Mouse (Mus musculus) gastrocnemius, postnatal 36 days (tissue): ENCODE measurements around the gene Iltifb. TPM values are rescaled to one million over a fixed set of nuclear protein-coding genes. Genes with fewer than 3 reads are reported as not detected.
"Not testable (repeated sequence)": the region's sequence is repeated elsewhere in the genome, so short reads cannot be mapped to it uniquely, and the experiment has no call there.

Source experiments
- DNase-seq, 2 experiments: peaks; one replicate each; pipeline ENCODE4 v3.0.0; 2022
- intact Hi-C: fragments of 180-260 bp; cut with DNase I; formaldehyde crosslinking; loops from one replicate; pipeline ENCODE4 v1.15.1; 2025
- long read RNA-seq, 2 experiments: library from polyadenylated mRNA; stranded (forward); transcript quantifications; one replicate each; pipeline ENCODE4 v2.0.0; 2021
- total RNA-seq, 2 experiments: library from RNA; stranded (reverse); gene quantifications; 2 replicates each; pipeline ENCODE4 v1.2.3; 2021

The Iltifb gene
- not detected for total RNA-seq
- long read RNA-seq, experiment 1 = 0 reads
- long read RNA-seq, experiment 2 = 0 reads

- DNase-seq = no peak
- intact Hi-C loops = no loop called here
These were observed at the start of gene Iltifb for GRCm38 (mm10) chr10:118294938-118295337. Iltifb (minus strand) TSS chr10:118295038.

GRCm38 (mm10) chr10:118343155-118343554 lies 48.3 kb upstream of the Iltifb start, which contains the start of gene Gm9046:
Gm9046 (minus strand) TSS chr10:118343255.
- DNase-seq, intact Hi-C loops: not testable (repeated sequence)

GRCm38 (mm10) chr10:118337731-118338130 lies 42.9 kb upstream of the Iltifb start, which contains the start of gene Gm9045:
Gm9045 (minus strand) TSS chr10:118337831.
- DNase-seq, intact Hi-C loops: not testable (repeated sequence)

GRCm38 (mm10) chr10:118332308-118332707 lies 37.5 kb upstream of the Iltifb start, which contains the start of gene Gm9044:
Gm9044 (minus strand) TSS chr10:118332408.
- intact Hi-C loops, DNase-seq: not testable (repeated sequence)

GRCm38 (mm10) chr10:118326869-118327268 lies 32.0 kb upstream of the Iltifb start, which contains the start of gene Gm9040:
Gm9040 (minus strand) TSS chr10:118326969.
- intact Hi-C loops, DNase-seq: not testable (repeated sequence)

- DNase-seq = no peak
- intact Hi-C loops = no loop called here
These were observed 24.2 kb upstream of the Iltifb start for GRCm38 (mm10) chr10:118319024-118319423.

GRCm38 (mm10) chr10:118302133-118302532 lies 7.3 kb upstream of the Iltifb start:
- DNase-seq, intact Hi-C loops: not testable (repeated sequence)

- intact Hi-C loops, DNase-seq: not testable (repeated sequence)
These were observed 11.8 kb downstream of the Iltifb start for GRCm38 (mm10) chr10:118283016-118283415.

- DNase-seq, intact Hi-C loops: not testable (repeated sequence)
These were observed 12.3 kb downstream of the Iltifb start for GRCm38 (mm10) chr10:118282565-118282964.

GRCm38 (mm10) chr10:118278069-118278468 lies 16.8 kb downstream of the Iltifb start:
- intact Hi-C loops, DNase-seq: not testable (repeated sequence)

GRCm38 (mm10) chr10:118271416-118271815 lies 23.4 kb downstream of the Iltifb start:
- intact Hi-C loops, DNase-seq: not testable (repeated sequence)

GRCm38 (mm10) chr10:118268812-118269211 lies 26.0 kb downstream of the Iltifb start:
- DNase-seq, intact Hi-C loops: not testable (repeated sequence)

GRCm38 (mm10) chr10:118258388-118258787 lies 36.5 kb downstream of the Iltifb start, which contains the start of gene Gm32802:
Gm32802 (plus strand) TSS chr10:118258688.
- intact Hi-C loops, DNase-seq: not testable (repeated sequence)

- peak in 1 of 2 experiments; percentile 9 for DNase-seq
- intact Hi-C loops = no loop called here
These were observed 44.0 kb downstream of the Iltifb start for GRCm38 (mm10) chr10:118250852-118251295.

GRCm38 (mm10) chr10:118249006-118249595 lies 45.7 kb downstream of the Iltifb start:
- intact Hi-C loops, DNase-seq: not testable (repeated sequence)

GRCm38 (mm10) chr10:118240680-118241079 lies 54.2 kb downstream of the Iltifb start, which contains the start of gene Gm32717:
Gm32717 (minus strand) TSS chr10:118240780.
- DNase-seq, intact Hi-C loops: not testable (repeated sequence)

Other genes starting within 250 kb of the Iltifb start
- gene Mdm1, start 153.2 kb downstream of the Iltifb start, total RNA-seq = 1 to 10 TPM; 1.9 to 3.0 TPM
- not detected for gene Il22, start 90.1 kb downstream of the Iltifb start, total RNA-seq
- gene Gm32717, start 54.3 kb downstream of the Iltifb start, total RNA-seq = under 1 TPM; 0.47 to 0.48 TPM
- gene Gm32802, start 36.4 kb downstream of the Iltifb start, total RNA-seq = under 1 TPM; 0.47 to 0.48 TPM
- not detected for gene Gm9040, start 31.9 kb upstream of the Iltifb start, total RNA-seq
- not detected for gene Gm9044, start 37.4 kb upstream of the Iltifb start, total RNA-seq
- gene Gm9045, start 42.8 kb upstream of the Iltifb start, total RNA-seq = not detected
- gene Gm9046, start 48.2 kb upstream of the Iltifb start, total RNA-seq = not detected
- gene Gm9048, start 53.6 kb upstream of the Iltifb start, total RNA-seq = not detected
- not detected for gene Gm9049, start 59.1 kb upstream of the Iltifb start, total RNA-seq
- gene Ifng, start 146.0 kb upstream of the Iltifb start, total RNA-seq = not detected